Mouse (Mus musculus) embryonic fibroblast, embryonic 13.5 days (primary cell): ENCODE results near the gene Tbxa2r.

Experiments
- CTCF ChIP-seq: IDR thresholded peaks from 2 replicates; pipeline ENCODE4 v1.5.1; 2011; ENCODE audit warnings: mild to moderate bottlenecking, control low read depth, low read length, moderate library complexity, borderline replicate concordance; ENCODE audit not compliant: insufficient read depth
- POLR2A ChIP-seq: IDR thresholded peaks from 2 replicates; pipeline ENCODE4 v1.6.1; 2011; ENCODE audit warnings: low read depth, mild to moderate bottlenecking, control low read depth, low read length, moderate library complexity

DNA sequence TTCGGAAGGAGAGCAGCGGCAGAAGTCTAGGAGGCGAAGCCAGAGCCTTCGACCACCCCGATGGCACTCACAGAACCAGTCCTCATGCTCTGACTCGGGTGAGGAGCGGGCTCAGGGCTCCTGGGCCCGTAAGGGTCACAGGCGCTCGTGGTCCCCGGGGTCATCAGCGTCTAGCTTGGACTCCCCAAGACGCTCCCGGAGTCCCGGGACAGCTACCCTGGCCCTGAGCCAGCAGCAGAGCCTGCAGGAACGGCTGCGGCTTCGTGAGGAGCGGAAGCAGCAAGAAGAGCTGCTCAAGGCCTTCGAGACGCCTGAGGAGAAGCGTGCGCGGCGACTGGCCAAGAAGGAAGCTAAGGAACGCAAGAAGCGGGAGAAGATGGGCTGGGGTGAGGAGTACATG, 6.1 kb upstream of the Tbxa2r start:
- TF ChIP-seq CTCF: no peak
- TF ChIP-seq POLR2A: no peak
